Mouse (Mus musculus): ENCODE results near the gene Lcor.

DNA sequence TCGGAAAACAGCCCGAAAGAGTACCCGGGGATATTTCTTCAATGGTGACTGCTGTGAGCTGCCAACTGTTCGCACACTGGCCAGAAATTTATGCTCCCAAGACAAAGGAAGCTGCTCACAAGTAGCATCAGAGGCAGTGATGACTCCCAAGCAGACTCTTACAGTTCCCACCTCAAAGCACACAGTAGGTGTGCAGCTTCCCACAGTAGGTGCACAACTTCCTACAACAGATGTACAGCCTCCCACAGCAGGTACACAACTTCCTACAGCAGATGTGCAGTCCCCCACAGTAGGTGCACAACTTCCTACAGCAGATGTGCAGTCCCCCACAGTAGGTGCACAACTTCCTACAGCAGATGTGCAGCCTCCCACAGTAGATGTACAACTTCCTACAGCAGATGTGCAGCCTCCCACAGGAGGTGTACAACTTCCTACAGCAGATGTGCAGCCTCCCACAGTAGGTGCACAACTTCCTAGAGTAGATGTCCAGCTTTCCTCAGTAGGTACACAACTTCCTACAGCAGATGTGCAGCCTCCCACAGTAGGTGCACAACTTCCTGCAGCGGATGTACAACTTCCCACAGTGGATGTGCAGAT lies 100.6 kb downstream of the Lcor start:
- no peak for TF ChIP-seq POLR2A (IDR thresholded peaks at IDR 0.05; ENCODE audit: insufficient read depth, low read length)
- no peak for TF ChIP-seq CTCF (IDR thresholded peaks at IDR 0.05; ENCODE audit: low read depth, low read length)

All from ES-Bruce4 (cell line).